Mouse (Mus musculus) ovary, postnatal 14 days (tissue): ENCODE data around the gene Zfp316.

ENCODE experiments used
- DNase-seq: peaks from one replicate; pipeline ENCODE4 v3.0.0; 2022; ENCODE audit warnings: low spot score

Zfp316 gene

DNA sequence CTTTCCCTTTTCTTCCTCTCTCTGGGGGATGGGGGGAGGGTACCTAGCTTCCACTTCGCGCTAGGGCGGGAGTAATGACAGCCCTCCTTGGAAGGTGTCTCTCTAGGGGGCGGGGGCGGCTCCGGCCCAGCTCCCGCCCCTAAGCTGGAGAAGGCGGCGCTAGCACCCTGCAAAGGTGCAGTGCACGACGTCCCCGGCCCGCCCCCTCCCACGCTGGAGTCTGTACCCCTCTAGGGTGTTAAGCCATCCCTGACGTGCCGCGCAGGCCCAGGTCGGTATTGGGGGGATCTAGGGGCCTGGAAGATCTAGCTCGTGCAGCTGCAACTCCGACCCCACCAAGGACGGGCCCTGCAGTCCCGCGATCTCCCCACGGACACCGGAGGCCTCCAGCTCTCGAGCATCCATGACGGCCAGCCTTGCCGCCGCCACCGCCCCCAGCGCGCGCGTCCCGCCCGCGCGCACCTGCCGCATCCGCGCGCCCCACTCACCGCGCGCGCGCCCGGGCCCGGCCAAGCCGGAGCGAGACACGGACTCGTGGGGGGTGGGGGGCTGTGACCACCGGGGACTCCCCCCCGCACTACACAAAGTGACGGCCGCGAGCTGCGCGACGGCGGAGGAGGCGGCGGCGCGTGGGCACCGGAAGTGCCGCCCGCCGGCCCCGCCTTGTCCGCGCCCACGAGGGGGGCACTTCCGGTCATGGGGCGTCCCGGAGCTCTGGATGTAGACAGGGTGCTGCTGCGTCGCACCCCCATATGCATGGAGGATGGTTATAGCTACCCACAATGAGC lies at the start of gene Zfp316:
Gene Zfp316 (minus strand): TSS at position 660 of the 788 bp plus-strand sequence.
- peak; percentile 62 for DNase-seq

DNA sequence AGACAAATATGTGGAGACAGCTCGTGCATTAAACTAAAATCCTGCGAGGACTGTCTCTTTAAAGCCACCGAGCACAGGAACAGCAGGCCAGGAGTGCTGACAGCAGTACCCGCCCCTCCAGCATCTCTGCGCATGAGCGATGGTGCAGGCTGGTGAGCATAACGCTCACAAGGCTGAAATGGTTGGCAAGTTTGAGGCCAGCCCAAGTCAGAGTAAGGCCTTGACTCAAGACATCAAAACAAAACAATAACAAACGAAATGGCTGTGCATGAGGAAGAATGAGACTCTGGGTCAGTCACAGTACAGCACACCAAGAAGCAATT lies 47.4 kb upstream of the Zfp316 start:
- no peak for DNase-seq

DNA sequence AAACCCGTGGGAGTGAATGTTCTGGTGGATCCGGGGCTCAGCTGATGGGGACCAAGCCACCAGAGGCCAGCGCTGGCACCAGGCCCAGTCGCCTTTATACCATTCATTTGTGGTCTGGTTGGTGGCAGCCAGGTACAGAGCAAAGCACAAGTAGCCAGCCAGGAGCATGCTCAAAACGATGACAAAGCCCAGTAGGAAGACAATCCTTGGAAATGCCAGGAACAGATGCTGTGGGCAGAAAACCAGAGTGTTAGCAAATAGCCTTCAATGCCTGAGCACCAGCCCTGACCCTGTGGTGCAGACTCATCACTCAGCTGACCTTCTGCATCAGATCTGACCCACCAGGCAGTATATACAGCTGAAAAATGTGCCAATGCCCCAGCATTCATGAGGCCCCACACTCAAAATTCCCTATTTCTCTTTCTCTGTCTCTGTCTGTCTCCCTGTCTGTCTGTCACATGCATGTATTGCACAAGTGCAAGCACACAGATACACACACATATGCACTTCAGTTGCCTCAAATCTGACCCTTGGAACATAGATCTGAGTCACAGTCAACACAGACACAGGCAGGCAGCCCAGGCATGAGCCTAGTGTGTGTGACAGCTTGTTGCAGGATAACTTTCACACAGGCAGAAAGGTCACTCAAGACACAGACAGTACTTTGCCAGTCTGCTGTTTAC lies 46.9 kb upstream of the Zfp316 start:
- no peak for DNase-seq

DNA sequence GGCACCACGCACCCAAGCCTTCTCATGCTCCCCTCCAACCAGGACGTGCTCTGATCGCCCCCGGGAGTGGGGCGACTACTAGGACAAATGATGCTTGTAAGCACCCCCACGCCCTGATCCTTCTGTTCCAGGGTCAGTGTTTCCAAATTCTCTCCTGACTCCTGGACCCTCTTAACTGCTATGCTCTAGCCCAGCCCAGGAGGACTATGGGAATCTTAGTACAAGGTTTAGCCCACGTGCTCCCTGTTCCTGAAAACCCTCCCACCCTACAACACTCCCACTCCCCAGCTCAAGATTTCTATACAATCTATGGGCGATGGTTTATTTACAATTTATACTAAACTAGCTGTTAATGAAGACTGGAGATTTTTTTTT lies 45.7 kb upstream of the Zfp316 start:
- no peak for DNase-seq

DNA sequence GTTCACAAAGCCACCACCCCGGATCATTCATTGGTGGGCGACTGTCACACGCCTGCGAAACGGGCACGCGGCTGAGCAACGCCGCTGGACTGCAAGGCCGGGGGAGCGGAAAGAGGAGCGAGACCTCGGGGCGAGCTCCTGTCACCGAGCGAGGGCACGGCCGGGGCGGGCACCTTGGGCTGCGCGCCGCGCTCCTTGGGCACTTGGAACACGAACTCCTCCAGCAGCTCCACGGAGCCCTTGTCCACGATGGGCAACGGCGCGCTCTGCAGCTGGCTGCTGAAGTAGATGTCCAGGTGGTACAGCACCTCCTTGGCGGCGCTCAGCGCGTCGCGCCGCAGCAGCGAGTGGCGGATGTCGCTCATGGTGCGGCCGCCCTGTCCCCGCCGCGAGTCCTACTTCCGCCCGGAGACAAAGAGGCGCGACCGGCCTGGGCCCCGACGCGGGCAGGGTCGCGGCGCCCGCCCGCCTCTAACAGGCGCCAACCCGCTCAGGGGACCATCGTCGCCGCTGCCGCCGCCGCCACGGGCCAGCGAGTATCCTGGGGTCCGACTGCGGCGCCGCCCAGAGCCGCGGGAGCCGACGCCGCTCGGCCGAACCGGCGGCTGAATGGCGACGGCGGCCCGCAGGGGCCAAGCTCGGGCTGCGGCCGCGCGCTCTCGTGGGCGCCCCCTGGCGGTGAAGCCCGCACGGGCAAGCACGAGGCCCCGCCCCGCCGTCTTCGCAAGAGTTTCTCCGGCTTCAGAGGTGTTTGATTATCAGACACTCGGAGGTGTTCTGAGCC lies 45.1 kb upstream of the Zfp316 start, which contains the start of gene E130309D02Rik:
Gene E130309D02Rik (minus strand): TSS at position 631 of the 784 bp plus-strand sequence.
- peak; percentile 90 for DNase-seq

DNA sequence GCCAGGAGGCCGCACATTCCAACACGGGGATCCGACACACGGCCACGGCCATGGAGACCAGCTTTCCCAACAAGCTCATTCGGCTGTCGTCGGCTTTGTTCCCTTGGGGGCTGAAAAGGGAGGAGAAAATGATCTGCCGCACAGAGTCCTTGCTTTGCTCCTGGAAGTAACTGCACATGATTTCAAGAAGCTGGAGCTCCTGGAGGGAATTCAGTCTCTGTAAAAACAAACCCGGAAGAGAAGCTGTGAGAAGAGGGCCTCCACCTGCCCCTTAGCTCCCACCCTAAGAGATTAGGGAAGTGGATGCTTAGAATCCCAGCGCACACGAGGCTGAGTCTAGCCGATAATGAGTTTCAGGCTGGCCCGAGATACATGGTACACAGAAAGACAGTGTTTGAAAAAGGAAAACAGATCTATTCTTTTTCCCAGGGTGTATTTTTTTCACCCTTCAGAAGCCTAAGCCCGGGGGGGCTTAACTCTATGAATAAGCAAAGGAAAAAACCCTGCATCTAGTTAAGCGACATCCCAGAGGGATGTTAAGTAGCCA lies 44.4 kb upstream of the Zfp316 start:
- no peak for DNase-seq

DNA sequence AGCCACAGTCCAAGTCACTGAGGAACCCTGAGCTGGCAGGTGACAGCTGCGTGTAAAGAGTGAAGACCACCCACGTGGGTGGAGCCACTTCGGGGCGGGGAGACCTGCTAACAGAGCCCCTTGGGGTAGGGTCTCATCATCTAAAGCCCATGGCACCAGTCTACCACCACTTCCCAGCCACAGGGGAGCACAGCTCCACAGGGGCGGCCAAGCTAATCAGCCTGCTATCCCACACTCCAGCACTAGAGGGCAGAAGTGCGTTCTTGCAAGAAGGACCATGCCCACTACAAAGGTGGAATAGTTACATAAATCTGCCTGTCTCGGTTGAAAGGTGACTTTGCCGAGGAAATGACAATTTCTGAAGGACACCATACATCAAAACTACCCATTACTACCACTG lies 42.1 kb upstream of the Zfp316 start:
- peak; percentile 75 for DNase-seq

DNA sequence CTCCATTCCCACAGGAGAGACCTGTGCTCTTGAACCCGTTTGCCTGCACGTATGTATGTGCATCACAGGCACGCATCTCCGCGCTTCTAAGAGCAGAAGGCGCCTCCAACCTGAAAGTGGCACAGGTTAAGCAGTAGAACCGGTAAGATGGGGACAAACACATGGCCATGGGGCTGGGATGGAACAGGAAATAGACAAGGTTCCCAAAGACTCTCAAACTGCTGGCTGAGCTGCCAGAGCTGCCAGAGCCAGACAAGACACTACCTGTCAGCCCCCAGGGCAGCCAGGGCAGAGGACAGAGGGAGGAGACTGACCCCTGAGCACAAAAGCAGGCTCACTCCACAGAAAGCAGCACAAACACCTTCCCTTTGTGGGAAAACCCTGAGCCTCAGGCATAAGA lies 40.1 kb upstream of the Zfp316 start:
- DNase-seq, result no peak

DNA sequence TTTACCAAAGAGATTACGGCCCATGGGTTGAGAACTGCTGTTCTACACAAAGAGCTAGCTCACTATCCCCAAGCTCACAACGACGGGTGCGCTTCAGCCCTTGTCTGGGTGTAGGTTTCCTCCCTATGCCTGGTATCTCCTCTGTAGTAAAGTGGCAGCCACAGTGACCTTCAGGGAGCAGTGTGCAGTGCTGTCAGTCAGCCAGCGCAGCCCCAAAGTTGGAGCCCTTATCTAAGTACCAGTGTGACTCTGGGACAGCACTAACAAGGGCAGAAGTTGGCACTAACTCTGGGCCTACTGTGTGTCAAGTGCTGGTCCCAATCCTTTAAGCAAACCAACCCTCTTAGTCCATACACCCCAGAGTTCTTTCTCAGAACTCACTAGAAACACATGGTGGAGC lies 39.0 kb upstream of the Zfp316 start:
- DNase-seq, result no peak

DNA sequence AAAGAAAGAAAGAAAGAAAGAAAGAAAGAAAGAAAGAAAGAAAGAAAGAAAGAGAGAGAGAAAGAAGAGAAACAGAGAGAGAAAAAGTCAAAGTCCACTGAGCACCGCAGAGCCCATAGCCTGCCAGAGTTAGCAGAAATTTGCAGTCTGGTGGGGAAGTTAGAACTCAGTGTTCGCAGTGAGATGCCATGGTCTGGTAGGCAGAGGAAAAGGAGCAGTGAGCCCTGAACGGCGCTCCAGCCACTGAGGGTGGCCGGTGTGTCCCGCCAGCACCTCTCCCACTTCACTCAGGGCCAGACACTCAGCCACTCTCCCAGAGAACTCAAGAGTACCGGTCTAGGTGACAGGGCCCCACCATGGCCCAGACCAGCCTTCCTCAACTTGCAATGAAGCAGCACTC lies 34.4 kb upstream of the Zfp316 start:
- no peak for DNase-seq

DNA sequence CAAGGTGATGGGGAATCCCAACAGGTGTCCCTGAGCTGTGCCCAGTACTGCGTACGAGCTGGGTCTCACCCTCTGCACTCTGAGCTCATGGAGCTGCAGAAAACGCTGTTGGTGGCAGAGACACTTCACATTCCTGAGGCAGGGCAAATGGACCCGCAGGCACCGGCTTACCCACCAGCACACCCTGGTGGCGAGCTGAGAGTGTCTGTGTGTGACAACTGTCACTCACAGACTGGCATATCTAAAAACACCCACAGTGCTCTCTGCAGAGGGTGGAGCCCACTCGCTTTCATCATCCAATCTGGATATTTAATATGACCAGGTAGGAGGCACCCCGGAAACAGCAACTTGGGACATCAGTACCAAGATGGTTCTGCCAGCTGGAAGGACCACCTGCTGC lies 31.5 kb upstream of the Zfp316 start:
- no peak for DNase-seq

DNA sequence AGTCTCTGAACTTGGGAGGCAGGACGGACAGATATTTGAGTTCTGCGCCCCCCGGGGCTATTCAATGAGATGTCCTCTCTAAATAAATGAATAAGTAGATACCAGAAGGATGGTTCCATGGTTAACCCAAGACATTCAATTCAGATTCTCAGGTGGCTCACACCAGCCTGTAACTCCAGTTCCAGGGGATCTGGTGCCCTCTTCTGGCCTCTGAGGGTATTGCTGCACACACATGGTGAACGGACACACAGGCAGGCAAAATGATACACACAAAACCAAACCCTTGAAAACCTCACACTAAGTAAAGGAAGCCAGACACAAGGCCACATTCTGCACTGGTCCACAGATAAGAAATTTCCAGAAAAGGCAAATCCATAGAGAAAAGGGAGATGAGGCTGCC lies 29.9 kb upstream of the Zfp316 start:
- DNase-seq, result peak; percentile 45

DNA sequence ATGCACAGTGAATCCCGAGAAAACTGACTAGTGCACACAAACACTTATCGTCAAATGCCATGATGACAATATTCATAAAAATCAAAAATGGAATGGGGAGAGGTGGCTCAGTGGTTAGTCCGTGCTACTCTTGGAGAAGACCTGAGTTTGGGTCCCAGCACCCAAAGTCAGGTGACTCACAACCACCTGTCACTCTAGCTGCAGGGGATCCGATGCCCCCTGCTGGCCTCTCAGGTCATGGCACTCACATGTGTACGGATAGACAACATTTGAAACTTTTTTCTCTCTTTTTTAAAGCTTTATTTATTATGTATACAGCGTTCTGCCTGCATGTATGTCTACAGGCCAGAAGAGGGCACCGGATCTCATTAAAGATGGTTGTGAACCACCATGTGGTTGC lies 28.6 kb upstream of the Zfp316 start:
- no peak for DNase-seq

DNA sequence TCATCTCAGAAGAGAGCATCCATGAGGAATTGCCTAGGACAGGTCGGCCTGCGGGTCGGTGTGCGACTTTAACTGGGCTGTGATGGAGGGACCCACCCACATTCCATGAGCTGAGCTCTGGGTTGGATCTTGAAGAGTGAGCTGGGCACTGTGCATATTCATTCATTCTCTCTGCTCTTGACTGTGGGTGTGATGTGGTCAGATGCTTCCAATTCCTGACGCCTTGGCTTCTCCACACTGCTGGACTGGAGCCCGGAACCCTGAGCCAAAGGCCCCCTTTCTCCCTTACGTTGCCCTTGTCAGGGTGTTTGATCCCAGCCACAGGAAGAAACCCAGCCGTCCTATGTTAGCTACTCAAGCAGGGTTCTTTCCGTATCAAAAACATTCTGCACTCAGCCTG lies 28.2 kb upstream of the Zfp316 start:
- no peak for DNase-seq

DNA sequence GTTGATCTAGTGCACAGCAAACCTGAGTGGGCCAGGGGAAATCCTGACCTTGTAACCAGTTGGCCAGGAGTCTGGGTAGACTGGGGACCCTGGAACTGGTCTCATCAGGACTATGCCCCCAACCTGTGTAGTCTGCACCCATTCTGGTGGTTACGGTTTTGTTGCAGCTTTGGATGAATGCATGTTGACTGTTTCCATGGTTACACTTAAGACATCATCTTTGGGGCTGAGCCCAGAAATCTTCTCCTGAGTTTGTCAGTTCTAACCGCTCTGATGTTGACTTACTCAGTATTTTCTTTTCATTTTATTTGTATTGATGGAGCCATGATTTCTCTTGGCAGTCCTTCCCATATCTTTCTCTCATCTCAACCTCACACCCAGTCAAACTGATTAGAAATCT lies 25.5 kb upstream of the Zfp316 start:
- no peak for DNase-seq

DNA sequence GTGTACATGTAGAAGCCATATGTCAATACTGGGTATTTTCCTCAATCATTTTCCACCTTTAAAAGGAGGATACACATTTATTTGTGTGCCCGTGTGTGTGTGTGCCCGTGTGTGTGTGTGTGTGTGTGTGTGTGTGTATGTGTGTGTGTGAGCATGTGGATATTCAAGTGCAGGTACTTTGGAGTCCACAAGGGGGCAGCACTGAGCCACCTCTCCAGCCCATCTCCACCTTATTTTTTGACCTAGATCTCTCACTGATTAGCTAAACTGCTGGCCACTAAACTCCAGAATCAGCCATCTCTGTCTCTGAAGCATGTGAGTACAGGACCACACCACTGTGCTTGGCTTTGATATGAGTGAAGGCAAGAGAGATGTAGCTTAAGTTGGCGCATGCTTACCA lies 25.0 kb upstream of the Zfp316 start:
- no peak for DNase-seq

DNA sequence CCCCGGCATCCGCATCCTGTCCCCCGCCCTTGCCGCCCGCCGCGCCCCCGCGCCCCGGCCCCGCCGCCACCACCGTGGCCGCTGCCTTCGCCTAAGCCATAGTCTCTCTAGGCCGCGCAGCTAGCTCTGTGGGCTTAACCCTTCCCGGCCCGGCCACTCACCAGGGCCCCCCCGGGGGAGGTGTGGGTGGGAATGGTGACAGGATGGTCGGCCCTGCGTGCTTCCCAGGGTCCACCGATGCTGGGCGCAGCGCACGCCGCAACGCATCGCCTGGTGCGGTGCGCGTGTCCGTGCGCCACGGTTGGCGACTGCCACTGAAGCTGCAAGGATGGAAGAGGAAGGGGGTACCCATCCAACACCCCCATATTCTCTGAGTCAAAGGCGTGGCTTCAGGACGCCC lies 23.6 kb upstream of the Zfp316 start, which contains the start of gene Zfp853:
Gene Zfp853 (minus strand): TSS at position 220 of the 400 bp plus-strand sequence.
- no peak for DNase-seq

DNA sequence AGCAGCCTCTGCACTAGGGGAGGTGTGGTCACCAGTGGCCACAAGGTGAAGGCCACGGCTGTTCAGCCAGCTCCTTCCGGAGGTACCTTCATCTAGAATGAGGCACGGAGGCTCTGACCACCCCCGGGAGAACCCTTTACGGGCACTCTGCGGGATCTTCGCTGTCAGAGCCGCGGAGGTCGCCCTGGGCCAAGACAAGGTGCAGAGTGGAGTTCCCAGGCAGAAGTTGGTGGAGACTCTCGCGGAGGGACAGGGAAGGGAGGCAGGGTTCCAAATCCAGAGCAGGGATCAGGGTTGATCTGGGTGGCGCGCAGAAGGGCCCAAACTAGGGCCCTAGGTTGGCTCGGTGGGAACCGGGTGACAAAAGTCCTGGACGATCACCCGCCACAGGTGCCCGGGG lies 23.1 kb upstream of the Zfp316 start:
- no peak for DNase-seq

DNA sequence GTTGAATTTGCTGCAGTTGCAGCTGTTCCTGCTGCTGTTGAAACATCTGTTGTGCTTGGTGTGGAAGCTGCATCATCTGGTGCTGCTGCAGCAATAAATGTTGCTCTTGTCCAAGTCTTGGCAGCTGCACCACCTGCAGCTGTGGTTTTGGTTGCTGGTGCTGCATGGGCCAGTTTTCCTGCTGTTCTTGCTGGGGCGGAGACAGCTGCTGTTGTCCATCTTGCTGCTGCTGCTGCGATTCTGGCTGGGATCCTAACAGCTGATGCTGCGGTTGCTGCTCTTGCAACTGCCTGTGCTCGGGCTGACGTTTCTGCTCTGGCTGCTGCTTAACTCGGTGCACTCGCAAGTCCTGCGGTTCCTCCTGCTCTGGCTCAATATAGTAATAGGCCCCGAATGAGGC lies 19.5 kb upstream of the Zfp316 start:
- no peak for DNase-seq

DNA sequence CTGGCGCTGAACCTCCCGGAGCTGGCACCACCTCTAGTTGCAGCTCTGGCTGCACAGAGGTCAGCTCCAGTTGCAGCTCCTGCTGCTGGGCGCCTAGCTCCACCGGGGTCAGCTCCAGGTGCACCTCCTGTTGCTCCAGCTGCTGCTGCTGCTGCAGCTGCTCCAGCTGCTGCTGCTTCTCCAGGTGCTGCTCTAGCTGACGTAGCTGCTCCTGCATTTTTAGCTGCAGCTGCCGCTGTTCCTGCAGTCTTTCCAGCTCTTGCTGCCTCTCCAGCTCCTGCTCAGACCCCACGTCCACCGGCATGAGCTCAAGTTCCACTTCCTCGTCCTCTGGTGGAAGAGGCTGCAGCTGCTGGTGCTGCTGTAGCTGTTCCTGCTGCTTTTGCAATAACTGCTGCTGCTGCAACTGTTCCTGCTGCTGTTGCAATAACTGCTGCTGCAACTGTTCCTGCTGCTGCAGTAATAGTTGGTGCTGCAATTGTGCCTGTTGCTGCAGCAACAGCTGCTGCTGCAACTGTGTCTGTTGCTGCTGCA lies 18.6 kb upstream of the Zfp316 start:
- no peak for DNase-seq

DNA sequence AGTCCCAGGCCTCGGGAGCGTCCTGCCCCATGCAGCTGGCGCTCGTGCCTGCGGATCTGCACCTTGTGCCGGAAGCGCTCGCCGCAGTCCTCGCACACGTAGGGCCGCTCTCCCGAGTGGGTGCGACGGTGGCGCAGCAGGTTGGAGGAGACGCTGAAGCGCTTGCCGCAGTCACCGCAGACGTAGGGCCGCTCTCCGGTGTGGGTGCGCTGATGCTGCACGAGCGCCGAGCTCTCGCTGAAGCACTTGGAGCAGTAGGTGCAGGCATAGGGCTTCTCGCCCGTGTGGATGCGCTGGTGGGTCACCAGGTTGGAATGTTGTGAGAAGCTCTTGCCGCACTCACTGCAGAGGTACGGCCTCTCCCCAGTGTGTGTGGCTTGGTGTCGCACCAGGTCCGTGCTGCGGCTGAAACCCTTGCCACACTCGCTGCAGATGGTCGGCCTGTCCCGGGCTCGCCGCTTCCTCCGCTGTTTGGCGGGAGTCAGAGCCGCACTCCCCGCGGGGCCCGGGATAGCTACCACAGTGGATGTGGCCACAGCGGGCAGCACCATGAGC lies 18.0 kb upstream of the Zfp316 start:
- DNase-seq, result no peak

DNA sequence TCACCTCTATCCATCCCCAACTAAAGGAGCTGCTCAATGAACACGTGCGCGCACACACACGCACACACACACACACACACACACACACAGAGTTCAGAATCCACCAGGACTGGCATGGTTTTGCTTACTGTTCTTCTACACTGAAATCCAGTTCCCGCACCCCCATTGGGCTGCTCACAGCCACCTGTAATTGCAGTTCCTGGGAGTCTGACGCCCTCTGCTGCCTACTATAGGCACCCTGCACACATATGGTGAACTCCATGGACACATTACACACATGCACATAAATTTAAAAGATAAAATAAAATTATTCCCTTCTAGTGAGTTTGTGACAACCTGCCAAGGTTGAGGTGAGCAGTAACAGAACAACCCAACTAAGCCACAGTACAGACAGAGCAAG lies 14.9 kb upstream of the Zfp316 start:
- DNase-seq, result no peak
